Mouse (Mus musculus) layer of hippocampus, adult 9-11 months (tissue): ENCODE results near the gene Ifrd1.
"Not testable (repeated sequence)": the region's sequence is repeated elsewhere in the genome, so short reads cannot be mapped to it uniquely, and the experiment has no call there.

Experiments
- DNase-seq: peaks from one replicate; pipeline ENCODE4 v3.0.0; 2022

The Ifrd1 gene

GRCm38 (mm10) chr12:40248454-40249180 lies at the start of gene Ifrd1:
Ifrd1 (minus strand) TSS chr12:40248504.
- DNase-seq: no peak

- DNase-seq: no peak
These were observed 38.2 kb upstream of the Ifrd1 start for GRCm38 (mm10) chr12:40286539-40286938.

- no peak for DNase-seq
These were observed 32.5 kb upstream of the Ifrd1 start for GRCm38 (mm10) chr12:40280596-40281325.

DNA sequence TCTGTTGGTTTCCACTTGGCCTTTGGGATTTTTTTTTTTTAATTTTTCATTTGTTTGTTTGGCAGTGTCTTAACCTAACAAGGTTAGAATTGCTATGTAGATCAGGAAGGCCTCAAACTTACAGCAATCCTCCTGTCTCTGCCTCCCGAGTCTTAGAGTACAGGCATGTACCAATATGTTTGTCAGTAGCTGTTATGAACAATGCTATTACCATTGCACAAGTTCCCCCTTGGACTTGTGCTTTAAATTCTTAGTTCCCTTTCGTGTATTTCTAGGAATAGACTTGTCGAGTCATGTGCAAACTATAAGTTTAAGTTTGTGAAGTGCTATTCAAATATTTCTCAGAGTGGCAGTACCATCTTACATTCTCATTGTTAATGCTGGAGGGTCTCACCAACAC lies 29.3 kb upstream of the Ifrd1 start:
- DNase-seq: no peak

- DNase-seq: no peak
These were observed 26.6 kb upstream of the Ifrd1 start for GRCm38 (mm10) chr12:40274931-40275330.

- DNase-seq: peak; percentile 33
These were observed 25.0 kb upstream of the Ifrd1 start for GRCm38 (mm10) chr12:40273339-40273738.

DNA sequence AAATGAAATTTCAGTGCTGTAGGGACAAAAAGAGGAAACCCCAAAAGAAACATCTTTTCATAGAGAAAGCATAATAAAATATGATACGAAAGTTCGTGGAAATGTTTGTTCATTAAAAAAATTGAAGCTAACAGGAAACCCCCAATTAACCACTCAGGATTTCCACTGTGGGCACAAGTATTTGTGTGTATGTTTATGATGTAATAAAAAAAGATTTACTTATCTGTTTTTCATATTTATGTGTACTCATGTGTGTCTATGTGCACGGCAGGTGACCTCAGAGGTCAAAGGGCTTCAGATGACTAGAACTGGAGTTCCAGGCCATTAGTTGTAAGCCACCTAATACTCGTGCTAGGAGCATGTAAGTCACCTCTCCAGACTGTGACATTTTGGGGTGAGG lies 24.4 kb upstream of the Ifrd1 start:
- DNase-seq: no peak

- DNase-seq: no peak
These were observed 20.0 kb upstream of the Ifrd1 start for GRCm38 (mm10) chr12:40268313-40268712.

- DNase-seq: no peak
These were observed 15.4 kb upstream of the Ifrd1 start for GRCm38 (mm10) chr12:40263712-40264111.

- peak; percentile 80 for DNase-seq
These were observed 14.7 kb upstream of the Ifrd1 start for GRCm38 (mm10) chr12:40263006-40263405.

DNA sequence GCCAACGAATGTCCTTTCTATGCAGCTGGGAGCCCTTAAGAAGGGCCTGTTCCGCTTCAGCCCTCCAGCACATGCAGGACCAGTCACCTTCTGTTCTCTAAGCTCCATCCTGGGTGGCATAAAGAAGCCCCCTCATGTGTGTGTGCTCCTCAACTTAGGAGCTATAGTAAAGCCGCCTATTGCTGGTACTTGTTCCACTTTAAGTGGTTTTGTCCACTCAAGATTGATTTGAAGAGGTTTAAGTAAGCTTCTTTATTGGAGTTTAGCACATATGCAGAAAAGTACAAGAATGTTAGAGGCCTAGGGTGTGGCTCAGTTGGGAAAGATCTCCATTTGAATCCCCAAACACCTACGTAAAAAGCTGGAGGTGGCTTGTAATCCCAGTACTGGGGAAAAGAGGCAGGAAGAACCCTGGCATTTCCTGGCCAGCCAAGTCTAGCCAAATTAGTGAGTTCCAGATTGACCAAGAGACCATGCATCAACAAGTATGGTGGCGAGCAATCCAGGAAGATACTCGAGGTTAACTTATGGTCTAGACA lies 10.2 kb upstream of the Ifrd1 start:
- DNase-seq: no peak

- peak; percentile 80 for DNase-seq
These were observed 8.9 kb upstream of the Ifrd1 start for GRCm38 (mm10) chr12:40257226-40257625.

DNA sequence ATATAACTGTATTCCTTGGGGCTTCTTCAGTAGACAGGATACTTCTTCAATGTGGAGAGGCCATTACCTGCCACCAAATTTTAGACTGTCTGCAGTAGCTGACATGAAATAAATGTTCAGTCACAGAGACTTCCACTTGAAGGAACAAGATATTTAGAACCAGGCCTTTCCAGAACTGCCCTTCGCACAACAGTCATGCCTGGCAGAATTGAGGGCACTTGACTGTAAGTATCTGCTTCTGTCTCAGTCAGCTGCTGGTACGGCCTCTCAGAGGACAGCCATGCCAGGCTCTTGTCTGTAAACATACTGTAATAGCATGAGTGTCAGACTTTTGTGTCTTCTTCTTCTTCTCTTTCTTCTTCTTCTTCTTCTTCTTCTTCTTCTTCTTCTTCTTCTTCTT lies 8.2 kb upstream of the Ifrd1 start:
- no peak for DNase-seq

GRCm38 (mm10) chr12:40256033-40256432 lies 7.7 kb upstream of the Ifrd1 start:
- DNase-seq: no peak

GRCm38 (mm10) chr12:40255310-40255709 lies 7.0 kb upstream of the Ifrd1 start:
- DNase-seq: not testable (repeated sequence)

- DNase-seq: no peak
These were observed 6.4 kb upstream of the Ifrd1 start for GRCm38 (mm10) chr12:40254729-40255128.

GRCm38 (mm10) chr12:40253241-40253640 lies 4.9 kb upstream of the Ifrd1 start:
- no peak for DNase-seq

DNA sequence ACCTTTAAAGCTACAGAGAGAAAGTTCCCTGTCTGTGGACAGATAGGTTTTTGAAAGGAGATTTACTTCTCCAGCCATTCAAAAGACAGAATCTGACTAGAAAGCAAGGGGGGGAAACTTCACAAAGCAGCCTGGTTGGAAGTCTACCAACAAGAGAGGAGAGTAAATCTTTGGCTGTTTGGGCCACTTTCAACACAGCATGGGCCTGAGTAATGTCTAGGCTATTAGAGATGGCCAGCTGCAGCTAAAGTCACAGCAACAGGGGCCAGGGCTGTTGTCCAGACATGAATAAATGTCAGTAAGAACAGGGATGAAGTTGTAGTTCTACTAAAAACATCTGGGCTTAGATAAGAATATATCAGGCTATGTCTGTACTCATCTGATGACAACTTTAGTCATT lies 2.0 kb upstream of the Ifrd1 start:
- DNase-seq: no peak

DNA sequence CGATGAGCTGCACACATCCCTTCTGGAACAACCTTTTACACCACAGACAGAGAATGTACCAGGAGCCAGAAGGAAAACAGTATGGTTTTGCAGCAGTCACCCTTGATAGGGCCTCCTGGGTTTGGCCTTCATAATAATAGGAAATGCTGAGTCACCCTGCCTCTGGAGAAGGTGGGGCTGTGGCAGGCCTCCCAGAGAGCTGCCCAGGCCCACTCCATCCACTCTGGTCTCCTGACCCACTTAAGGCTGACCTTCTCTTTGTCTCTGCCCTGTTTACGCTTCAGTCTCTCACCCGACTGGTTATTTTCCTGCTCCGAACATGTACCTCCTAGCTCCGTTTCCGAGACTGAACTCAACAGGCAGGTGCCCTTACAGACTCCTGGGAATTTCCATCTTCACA lies 328 bp downstream of the Ifrd1 start:
- no peak for DNase-seq

- no peak for DNase-seq
These were observed 920 bp downstream of the Ifrd1 start for GRCm38 (mm10) chr12:40247384-40247783.

- DNase-seq: no peak
These were observed 2.8 kb downstream of the Ifrd1 start for GRCm38 (mm10) chr12:40245434-40245970.

DNA sequence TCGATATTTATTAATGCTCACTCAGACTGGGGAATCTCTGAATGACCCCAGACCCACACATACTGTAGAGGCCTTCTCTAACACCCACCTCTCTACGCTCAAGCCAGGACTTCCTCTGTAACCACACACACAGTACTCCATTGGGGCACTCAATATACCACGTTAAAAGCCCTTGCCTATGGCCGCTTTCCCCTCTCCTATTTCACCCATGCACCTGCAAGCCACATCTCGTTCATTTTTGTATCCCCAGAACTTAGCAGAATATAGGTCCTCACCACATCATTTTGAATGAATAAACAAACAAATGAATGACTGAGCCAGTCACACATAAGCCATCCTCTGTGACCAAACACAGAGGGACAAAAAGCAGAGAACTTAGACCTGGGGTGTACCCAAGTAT lies 3.4 kb downstream of the Ifrd1 start:
- no peak for DNase-seq

DNA sequence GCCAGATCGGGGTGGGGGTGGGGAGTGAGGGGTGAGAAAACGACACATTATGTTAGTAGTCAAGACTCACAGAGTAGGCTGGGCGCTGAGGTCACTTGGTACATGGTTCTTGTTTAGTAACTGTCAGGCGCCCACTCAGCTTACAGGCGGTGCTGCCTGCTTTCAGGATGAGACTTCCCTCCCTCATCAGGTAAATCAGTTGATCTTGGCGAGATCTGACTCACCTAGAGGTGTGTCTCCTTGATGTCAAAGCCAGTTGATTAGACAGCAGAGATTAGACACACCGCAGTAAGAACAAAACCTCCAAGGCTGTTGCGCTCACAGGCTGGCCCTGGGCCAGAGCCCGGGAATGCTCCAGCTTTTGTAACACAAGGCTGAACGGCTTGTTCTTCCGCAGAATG lies 4.5 kb downstream of the Ifrd1 start:
- peak; percentile 38 for DNase-seq

DNA sequence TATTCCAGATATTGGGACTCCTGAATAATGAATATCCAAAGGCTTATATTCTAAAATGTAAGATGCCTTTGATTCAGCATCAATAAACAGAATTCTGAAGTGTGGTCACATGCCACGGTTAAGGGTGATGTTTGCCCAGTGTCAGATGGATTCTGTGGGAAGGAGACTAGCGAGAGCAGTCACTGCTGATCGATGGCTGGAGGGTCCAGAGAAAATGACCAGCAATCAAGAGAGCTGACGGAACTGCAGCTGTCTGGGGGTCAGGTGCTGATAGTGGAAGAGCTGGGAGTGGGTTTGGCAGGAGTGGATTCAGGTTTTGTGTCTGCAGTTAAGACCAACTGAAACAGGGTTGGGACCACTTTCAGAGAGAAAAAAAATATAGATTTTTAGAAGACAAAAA lies 5.1 kb downstream of the Ifrd1 start:
- no peak for DNase-seq
